Mouse (Mus musculus): ENCODE results near the gene Pde6b.

GRCm38 (mm10) chr5:108469617-108470016, 81.4 kb downstream of the Pde6b start:
- no peak for TF ChIP-seq POLR2A (IDR thresholded peaks at IDR 0.05; ENCODE audit: extremely low read depth, insufficient read depth, low read length)
- no peak for TF ChIP-seq CTCF (IDR thresholded peaks at IDR 0.05; ENCODE audit: low read depth, low read length)
